Mouse (Mus musculus): ENCODE results near the gene Eef2kmt. TPM values are rescaled to one million over a fixed set of nuclear protein-coding genes. Genes with fewer than 3 reads are reported as not detected.

The Eef2kmt gene
- polyA plus RNA-seq, 1 experiment, result 60.1 TPM

GRCm38 (mm10) chr16:5222140-5222539, 33.6 kb downstream of the Eef2kmt start, which contains the start of gene AU021092:
Gene AU021092, minus strand, starts transcription at chr16:5222299.
- H3K4me1 ChIP-seq (ENCODE audit: control insufficient read depth, insufficient read depth, low read length), result no peaks in the 10 kb centered on the region
- peak within 1 kb of the TSS; percentile 71 for H3K4me3 ChIP-seq (replicated peaks; ENCODE audit: extremely low read depth, low read depth, low read length)
- 34% methylated on average over 6 of the region's 6 CpGs for WGBS
- DNase-seq, result peak; percentile 46
- TF ChIP-seq POLR2A (IDR thresholded peaks at IDR 0.05; ENCODE audit: borderline replicate concordance, extremely low read depth, low read depth, low read length) (peak; percentile 20; the same call in 1 of the 2 replicates), CTCF (IDR thresholded peaks at IDR 0.05; ENCODE audit: insufficient read depth, low read length) (no peak)

DNA sequence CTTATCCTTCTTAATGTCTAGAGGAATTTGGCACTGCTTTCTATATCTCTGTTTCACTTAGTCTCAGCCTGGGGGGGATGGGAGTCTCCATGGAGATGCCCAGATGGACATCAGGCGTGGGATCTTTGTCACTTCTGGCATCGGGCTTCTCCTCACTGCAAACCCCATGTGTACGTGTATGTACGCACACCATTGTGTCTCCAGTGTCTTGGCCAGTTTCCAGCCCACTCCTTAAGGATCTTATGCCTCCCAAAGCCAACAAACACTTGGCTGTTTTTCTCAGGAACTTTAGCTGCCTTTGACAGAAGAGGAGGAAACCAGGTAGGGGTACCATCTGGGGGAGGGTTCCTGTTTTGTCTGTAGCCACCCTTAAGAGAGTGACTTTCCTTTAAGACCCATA, 34.4 kb downstream of the Eef2kmt start:
- DNase-seq, result peak; percentile 45
- H3K4me3 ChIP-seq (replicated peaks; ENCODE audit: extremely low read depth, low read depth, low read length), result no peak overlapping the region
- no peaks in the 10 kb centered on the region for H3K4me1 ChIP-seq (ENCODE audit: control insufficient read depth, insufficient read depth, low read length)
- TF ChIP-seq CTCF (IDR thresholded peaks at IDR 0.05; ENCODE audit: insufficient read depth, low read length) (no peak), POLR2A (IDR thresholded peaks at IDR 0.05; ENCODE audit: borderline replicate concordance, extremely low read depth, low read depth, low read length) (no peak)
- WGBS, result 19% methylated on average over 4 of the region's 4 CpGs

DNA sequence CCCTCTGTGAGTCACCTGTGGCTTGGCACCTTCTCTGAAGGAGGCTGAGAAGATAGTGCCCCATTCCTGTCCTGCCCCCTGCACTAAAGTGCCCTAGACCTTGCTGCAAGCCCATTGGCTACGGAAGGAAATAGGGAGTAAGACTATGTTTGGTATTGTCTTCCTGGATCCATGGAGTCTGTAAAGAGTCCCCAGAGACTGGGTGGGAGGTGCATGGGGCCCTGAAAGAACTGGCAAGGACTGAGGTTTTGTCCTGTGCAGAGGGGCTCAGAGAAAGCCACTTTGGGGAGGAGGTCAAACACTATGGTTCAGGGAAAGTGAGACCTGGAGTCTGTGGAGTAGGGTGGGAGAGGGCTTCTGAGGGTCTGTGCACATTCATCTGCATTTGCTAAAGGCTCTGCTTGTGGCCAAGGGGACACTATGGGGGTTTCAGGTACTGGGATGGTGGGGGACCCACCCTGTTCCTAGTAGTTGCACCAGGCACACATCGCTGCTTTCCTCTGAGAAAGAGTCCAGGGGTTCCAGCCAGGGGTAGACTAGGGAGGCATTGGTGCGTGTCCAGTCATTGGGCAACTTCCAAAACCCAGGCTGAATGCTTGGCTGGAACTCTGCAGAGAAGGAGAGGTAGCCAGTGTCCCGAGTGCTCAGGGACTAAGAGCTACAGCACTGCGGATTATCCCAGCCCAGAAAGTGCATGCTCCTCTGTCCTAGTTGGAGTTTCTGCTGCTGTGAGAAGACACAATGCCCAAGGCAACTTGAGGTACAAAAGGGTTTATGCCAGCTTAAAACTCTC, 38.2 kb downstream of the Eef2kmt start:
- 68% methylated on average over 5 of the region's 5 CpGs for WGBS
- no peaks in the 10 kb centered on the region for H3K4me1 ChIP-seq (ENCODE audit: control insufficient read depth, insufficient read depth, low read length)
- H3K4me3 ChIP-seq (replicated peaks; ENCODE audit: extremely low read depth, low read depth, low read length), result no peak overlapping the region
- TF ChIP-seq CTCF (IDR thresholded peaks at IDR 0.05; ENCODE audit: insufficient read depth, low read length) (no peak), POLR2A (IDR thresholded peaks at IDR 0.05; ENCODE audit: borderline replicate concordance, extremely low read depth, low read depth, low read length) (no peak)
- DNase-seq, result no peak

DNA sequence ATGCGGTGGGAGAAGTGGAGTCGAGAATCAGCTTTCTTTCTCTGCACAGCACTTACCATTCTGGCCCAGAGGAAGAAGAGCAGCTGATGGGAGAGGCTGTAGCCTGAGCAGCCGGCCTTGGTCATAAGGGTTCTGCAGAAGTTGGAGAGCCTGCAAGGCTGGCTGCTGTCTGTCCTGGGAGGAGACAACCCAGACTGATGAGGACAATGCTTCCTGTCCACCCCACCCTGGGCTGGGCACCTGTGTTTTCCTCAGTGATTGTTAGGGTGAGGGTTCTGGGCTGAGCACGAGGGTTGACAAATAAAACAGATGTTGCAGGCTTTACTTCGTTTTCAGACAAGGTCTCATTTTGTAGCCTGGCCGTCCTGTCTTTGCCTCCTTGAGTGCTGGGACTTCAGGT, 39.1 kb downstream of the Eef2kmt start:
- Histone ChIP-seq H3K4me1 (ENCODE audit: control insufficient read depth, insufficient read depth, low read length) (no peaks in the 10 kb centered on the region), H3K4me3 (replicated peaks; ENCODE audit: extremely low read depth, low read depth, low read length) (no peak overlapping the region)
- no peak for DNase-seq
- no peak for TF ChIP-seq CTCF (IDR thresholded peaks at IDR 0.05; ENCODE audit: insufficient read depth, low read length)
- TF ChIP-seq POLR2A (IDR thresholded peaks at IDR 0.05; ENCODE audit: borderline replicate concordance, extremely low read depth, low read depth, low read length), result no peak
- 44% methylated on average over 6 of the region's 6 CpGs for WGBS

DNA sequence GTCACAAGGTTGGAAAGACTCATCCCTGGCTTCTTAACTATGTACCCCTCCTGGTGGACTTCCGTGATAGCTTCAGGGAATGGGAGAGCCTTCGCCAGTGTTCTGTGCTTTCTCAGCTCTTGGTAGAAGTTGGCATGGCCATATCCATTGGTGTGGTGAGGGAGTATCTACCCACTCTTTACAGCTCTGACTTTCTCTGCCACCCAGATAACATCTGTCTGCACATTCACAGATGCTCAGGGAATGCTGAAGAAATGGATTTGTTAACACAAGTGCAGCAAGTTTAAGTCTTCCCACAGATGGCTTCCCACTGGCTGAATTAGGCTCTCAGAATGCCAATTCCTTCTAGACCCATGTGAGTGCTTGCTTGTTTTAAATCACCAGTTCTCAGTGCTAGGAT, 41.7 kb downstream of the Eef2kmt start:
- Histone ChIP-seq H3K4me1 (ENCODE audit: control insufficient read depth, insufficient read depth, low read length) (no peaks in the 10 kb centered on the region), H3K4me3 (replicated peaks; ENCODE audit: extremely low read depth, low read depth, low read length) (no peak overlapping the region)
- TF ChIP-seq POLR2A (IDR thresholded peaks at IDR 0.05; ENCODE audit: borderline replicate concordance, extremely low read depth, low read depth, low read length) (no peak), CTCF (IDR thresholded peaks at IDR 0.05; ENCODE audit: insufficient read depth, low read length) (no peak)
- no peak for DNase-seq
- 90% methylated on average over 2 of the region's 2 CpGs for WGBS

GRCm38 (mm10) chr16:5212150-5212549, 43.6 kb downstream of the Eef2kmt start:
- H3K4me1 ChIP-seq (ENCODE audit: control insufficient read depth, insufficient read depth, low read length), result no peaks in the 10 kb centered on the region
- no peak overlapping the region for H3K4me3 ChIP-seq (replicated peaks; ENCODE audit: extremely low read depth, low read depth, low read length)
- WGBS, result 86% methylated on average over 3 of the region's 3 CpGs
- DNase-seq, result no peak
- TF ChIP-seq POLR2A (IDR thresholded peaks at IDR 0.05; ENCODE audit: borderline replicate concordance, extremely low read depth, low read depth, low read length) (no peak), CTCF (IDR thresholded peaks at IDR 0.05; ENCODE audit: insufficient read depth, low read length) (no peak)

DNA sequence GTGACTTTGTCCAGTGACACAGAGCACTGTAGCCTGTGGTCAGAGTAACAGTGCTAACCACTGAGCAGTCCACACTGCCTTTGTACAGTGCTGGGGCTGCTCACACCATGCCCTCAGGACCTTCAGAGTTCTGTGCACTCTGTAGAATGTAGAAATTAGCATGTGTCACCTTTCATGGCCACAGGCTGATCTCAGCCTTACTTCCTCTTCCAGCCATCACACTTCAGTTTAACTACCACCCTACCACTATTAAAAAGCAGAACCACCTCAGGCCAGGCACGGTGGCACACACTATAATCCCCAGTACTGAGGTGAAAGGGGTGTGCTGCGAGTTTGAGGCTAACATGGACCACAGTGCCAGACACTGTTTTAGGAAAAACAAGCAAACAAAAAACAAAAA, 45.4 kb downstream of the Eef2kmt start:
- TF ChIP-seq CTCF (IDR thresholded peaks at IDR 0.05; ENCODE audit: insufficient read depth, low read length) (no peak), POLR2A (IDR thresholded peaks at IDR 0.05; ENCODE audit: borderline replicate concordance, extremely low read depth, low read depth, low read length) (no peak)
- Histone ChIP-seq H3K4me3 (replicated peaks; ENCODE audit: extremely low read depth, low read depth, low read length) (no peak overlapping the region), H3K4me1 (ENCODE audit: control insufficient read depth, insufficient read depth, low read length) (no peaks in the 10 kb centered on the region)
- WGBS, result 71% methylated on average over 2 of the region's 2 CpGs
- DNase-seq, result no peak

DNA sequence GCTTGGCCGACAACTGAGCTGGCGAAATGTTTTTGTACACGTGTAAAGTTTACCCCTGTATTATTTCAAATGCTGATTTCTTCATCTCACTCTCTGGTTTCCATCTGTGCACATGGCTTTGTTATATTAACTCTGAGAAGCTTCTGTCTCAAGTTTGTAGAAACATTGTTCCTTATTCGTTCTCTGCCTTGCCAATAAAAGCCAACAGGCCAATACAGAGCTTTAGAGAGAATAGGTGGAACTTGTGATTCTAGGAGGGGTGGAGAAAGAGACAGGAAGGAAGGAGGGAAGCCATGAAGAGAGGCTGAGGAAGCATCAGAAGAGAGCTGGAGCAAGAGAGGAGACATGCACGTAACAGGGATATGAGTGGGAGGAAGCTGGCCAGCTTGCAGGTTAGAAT, 49.7 kb downstream of the Eef2kmt start:
- no peak overlapping the region for H3K4me3 ChIP-seq (replicated peaks; ENCODE audit: extremely low read depth, low read depth, low read length)
- DNase-seq, result no peak
- 71% methylated on average over 5 of the region's 5 CpGs for WGBS
- TF ChIP-seq POLR2A (IDR thresholded peaks at IDR 0.05; ENCODE audit: borderline replicate concordance, extremely low read depth, low read depth, low read length) (no peak), CTCF (IDR thresholded peaks at IDR 0.05; ENCODE audit: insufficient read depth, low read length) (no peak)
- no peaks in the 10 kb centered on the region; the same call in 1 of the 2 replicates for H3K4me1 ChIP-seq (ENCODE audit: control insufficient read depth, insufficient read depth, low read length)

DNA sequence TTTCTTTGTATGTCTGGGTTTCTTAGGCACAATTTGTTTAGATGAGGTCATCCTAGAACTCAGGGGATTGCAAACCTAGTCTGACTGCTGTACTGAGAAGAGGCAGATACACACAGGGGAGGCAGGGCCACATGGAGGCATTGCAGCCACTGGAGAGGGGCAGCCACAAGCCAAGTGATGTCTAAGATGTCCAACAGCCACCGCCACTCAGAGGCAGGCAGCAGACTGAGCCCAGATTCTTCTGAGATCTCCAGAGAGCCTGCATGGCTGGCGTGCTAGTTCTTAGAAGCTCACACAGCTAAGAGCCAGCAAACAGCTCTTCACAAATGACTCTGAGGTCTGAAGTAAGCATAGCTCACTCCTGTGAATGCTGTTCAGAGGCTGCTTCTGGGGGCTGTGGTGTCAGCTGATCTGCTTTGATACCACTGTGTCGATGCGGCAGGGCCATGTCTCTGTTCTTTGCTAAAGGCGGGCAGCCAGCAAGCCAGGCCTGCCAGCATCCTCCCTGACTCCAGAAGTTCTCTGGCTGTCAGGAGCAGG, 50.3 kb downstream of the Eef2kmt start:
- no peak for DNase-seq
- TF ChIP-seq POLR2A (IDR thresholded peaks at IDR 0.05; ENCODE audit: borderline replicate concordance, extremely low read depth, low read depth, low read length) (no peak), CTCF (IDR thresholded peaks at IDR 0.05; ENCODE audit: insufficient read depth, low read length) (no peak)
- 87% methylated on average over 5 of the region's 5 CpGs for WGBS

More for the DNA sequence above, 50.3 kb downstream of the Eef2kmt start:
- H3K4me1 ChIP-seq (ENCODE audit: control insufficient read depth, insufficient read depth, low read length), result no peaks in the 10 kb centered on the region; the same call in 1 of the 2 replicates
- no peak overlapping the region for H3K4me3 ChIP-seq (replicated peaks; ENCODE audit: extremely low read depth, low read depth, low read length)

Measured in lung, adult 2 months (tissue).